Mouse (Mus musculus): Measurements from ENCODE around the gene Mrpl41.
"Not testable (repeated sequence)": the region's sequence is repeated elsewhere in the genome, so short reads cannot be mapped to it uniquely, and the experiment has no call there.

Mrpl41 gene

DNA sequence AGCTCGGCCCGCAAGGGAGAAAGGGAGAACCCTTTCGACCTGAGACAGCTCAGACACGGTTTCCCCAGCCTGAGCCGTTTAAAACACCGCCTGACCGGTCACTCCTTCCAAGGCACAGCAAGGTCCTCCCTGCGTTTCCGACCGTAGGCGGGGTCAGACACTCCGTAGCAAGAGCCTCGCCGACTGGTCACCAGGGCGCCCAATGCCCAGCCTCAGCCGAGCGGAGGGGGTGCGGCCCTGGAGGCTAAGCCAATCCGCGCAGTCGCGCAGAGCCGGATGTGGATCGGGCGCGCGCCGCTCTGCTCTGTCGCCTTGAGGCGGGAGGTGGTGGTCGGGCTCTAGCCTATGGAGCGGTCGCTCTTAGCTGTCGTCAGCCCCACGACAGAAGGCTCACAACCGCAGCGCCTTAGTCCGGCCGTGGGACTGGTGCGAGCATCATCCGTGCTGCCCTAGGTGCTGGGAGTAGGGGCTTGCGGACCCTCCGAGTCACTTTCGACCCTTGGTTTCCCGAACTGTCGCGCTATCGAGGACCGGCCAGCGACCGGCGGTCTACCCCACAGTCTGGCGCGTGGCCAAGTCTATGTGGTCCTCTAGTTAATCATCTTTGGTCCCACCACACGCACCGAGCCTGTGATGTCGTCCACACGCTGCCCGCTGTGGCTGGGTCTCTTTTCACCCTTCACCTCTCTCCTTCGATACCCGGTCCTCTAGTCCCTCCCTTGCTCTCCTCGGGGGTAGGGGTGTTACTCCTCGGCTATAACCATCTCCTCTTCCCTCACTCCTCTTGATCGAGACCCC, at the start of gene Mrpl41:
Gene Mrpl41 (minus strand): TSS at position 193 of the 798 bp plus-strand sequence.
- peak; percentile 90 to 97 for DNase-seq (ENCODE audit: low spot score in 2 of 2)

DNA sequence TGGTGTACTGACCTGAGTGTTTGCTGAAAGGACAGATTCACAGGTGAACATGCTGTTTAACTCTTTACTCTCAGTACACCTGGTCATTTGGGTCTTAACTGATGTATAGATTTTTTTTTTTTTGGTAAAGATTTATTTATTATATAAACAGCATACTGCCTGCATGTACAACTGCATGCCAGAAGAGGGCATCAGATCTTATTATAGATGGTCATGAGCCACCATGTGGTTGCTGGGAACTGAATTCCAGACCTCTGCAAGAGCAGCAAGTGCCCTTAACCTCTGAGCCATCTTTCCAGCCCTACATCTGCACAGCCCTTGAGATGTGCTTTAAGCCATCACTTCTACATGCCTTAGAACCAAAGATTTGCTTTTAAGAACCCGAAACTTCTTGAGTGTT, 47.8 kb upstream of the Mrpl41 start:
- DNase-seq (ENCODE audit: low spot score in 2 of 2) = no peak

DNA sequence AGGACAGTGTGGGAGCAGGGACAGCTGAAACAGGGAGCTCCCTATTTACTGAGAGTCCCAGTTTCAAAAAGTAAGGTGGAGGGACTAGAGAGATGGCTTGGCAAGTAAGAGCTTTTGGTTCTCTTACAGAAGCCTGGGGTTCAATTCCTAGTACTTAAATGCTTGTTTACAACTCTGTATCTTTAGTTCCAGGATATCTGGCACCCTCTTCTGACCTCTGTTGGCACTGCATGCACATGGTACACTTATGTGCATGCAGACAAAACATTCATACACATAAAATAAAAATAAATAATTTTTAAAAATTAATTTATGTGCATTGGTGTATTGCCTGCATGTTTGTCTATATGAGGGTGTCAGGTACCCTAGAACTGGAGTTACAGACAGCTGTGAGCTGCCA, 33.4 kb upstream of the Mrpl41 start:
- DNase-seq (ENCODE audit: low spot score in 2 of 2) = no peak

DNA sequence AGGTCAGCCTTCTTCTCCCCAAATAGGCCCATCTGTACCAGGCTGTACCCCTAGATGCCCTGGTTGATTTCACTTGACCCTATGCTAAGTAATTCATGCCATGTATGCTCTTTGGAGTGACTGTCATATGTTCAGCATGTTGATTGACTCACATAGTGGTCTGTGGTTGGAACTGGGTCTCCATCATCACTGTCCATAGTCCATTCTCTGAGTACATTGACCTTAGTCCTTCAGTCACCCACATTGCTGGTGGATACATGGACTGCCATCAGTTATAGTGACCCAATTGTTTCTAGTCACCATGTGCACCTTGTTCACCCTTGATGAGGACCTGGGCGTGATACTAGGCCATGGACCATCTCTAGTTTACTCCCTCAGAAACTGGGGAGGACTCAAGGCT, 31.9 kb upstream of the Mrpl41 start:
- no peak for DNase-seq (ENCODE audit: low spot score in 2 of 2)

DNA sequence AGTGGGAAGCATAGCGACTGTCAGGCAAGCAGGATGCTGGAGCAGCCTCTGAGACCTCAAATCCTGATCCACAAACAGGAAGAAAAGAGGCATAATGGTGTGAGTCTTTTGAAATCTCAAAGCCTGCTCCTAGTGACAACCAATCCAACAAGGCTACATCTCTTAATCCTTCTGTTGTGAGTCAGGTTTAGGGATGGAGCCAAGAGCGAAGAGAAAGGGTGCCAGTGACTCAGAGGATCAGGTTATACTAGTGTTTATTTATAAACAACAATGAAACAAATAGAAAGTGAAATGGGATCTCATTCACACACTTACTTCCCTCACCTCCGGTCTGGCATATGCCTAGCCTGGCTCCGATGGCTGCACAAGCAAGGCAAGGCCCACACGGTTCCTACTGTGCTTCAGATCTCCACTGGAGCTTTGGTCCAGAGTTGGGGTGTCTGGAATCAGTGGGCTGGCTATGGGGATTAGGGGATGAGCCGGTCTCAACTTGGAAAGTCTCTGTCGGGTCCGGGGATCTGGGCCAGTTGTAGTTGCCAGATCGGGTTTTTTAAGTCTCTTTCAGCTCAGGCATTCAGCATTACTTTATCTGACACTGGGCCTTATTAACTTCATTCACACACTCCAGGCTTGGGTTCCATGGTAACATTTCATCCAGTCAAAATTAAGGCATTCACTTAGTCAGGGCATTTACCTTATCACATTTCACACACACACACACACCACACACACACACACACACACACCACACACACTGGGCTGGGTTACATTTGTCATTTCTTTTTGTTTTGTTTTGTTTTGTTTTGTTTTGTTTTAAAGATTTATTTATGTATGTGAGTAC, 29.3 kb upstream of the Mrpl41 start:
- no peak for DNase-seq (ENCODE audit: low spot score in 2 of 2)

DNA sequence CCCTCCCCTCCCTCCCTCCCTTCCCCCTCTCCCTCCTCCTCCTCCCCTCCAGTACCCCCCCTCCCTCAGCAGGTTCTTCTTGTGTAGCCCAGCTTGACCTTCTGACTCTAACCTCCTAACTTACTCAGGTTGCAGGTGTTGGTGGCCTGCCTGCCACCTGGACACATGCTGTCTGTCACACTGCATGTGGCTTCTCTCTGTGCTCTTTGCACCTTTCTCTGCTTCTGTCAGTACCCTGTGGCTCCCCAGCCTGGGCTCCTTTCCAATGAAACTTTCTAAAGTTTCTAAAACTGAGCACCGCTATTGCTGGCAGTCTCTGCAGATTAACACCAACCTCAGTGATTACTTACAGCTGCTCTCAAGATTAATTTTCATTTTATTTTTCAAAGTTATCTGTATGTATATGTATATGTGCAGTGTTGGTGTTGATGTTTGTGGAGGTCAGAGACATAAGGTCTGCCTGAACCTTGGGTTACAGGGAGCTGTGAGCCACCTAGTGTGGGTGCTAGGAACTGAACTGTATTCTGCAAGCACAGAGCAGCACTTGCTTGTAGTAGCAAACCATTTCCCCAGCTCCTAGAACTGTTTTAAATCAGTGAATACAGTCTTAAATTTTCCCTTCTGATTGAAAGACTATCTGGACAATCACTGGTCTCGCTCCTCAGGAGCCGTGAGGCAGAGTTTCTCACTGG, 25.8 kb upstream of the Mrpl41 start:
- no peak for DNase-seq (ENCODE audit: low spot score in 2 of 2)

DNA sequence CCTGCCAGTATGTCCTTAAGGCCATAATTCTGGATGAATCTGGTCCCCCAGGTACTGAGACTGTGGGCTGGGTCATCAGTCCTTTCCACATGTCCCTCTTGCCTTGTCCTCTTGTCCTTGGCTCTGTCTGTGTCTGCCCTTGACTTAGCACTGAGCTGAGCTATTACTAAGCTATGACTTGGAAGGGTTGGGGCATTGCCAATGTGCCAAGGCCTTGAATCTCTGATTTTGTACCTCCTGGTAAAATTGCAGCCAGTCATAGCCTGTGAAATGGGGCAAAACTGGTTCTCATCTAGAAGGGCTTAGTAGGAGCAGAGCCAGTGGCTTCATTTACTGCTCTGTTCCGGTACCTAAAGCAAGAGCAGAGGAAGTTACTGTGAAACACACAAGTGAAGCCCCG, 21.6 kb upstream of the Mrpl41 start:
- DNase-seq (ENCODE audit: low spot score in 2 of 2) = no peak

DNA sequence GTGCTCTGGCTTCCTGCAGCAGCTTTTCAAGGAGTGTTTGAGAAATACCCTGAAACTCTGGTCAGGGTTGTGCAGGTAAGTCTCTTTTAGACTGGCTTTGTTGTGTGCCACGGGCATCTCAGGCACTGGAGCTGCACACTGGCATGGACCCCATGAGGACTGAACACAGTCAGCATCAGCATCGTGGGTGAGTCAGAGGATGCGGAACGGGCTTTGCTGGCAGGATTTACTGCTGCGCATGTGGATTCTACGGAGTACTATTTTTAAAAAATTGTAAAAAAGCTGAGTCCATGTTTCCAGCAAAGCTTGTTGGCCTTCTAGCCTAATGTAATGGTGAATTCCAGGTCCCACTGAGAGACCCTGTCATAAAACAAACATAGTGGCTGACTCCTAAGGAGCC, 20.4 kb upstream of the Mrpl41 start:
- no peak for DNase-seq (ENCODE audit: low spot score in 2 of 2)

DNA sequence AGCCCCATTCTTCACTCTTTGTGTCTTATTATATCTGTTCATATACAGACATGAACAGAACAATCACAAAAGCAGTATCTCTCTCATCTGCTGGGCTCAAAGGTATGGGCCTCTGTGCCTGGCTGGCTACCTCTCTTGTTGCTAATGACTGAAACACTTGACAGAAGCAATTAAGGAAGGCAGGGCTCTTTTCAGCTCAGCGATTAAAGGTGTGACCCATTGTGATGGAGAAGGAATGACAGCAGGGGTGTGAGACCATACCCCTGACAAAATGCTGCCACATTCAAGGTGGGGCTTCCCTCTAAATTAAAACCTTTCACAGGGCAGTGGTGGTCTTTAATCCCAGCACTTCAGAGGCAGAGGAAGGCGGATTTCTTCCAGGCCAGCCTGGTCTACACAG, 12.9 kb upstream of the Mrpl41 start:
- DNase-seq (ENCODE audit: low spot score in 2 of 2) = no peak

DNA sequence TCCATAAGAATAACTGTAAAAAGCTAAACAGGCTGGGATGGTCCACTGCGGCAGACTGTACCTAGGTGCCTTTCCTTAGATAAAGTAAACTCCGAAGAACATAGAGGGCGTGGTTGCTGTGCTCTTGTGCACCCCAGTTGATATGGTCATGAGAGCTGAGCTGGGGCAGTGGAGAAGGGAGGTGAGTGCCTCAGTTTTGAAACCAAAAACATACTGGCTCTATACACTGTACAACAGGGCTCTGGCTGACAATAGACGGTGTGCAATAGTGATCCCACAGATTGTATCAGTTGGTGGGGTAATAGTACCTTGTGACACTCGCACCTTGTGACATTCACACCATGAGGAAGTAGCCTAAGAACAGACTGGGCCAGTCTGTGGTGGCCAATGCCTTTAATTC, 2.1 kb upstream of the Mrpl41 start:
- no peak for DNase-seq (ENCODE audit: low spot score in 2 of 2)

DNA sequence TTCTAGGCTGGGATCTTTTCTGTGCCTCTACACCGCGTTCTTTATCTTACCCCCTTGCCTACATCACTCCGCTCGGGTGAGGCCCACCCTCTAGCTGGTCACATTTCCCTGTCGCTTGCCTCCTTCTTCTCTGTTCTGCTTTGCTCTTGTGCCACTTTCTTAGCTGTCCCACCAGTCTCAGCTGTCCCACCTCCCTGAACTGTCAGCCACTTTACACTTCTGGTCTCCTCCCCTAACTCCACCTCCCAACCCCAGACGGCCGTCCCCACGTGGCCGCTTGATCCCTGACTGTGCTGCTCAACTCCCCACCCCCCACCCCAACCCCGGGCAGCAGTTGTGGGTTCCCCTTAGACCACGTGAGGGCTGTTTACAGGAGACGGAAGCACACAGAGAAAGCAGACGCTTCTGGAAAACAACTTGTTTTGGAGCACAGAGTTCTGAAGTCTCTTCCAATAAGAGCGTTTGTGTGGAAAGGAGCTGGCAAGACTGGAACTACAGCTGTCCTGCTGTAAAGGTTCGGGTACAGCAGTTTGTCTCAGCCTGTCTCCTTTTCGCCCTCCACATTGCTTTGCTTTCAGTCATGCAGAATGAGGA, 903 bp upstream of the Mrpl41 start, which contains the start of gene Pnpla7:
Gene Pnpla7 (plus strand): TSS at position 330 of the 594 bp plus-strand sequence.
- DNase-seq (ENCODE audit: low spot score in 2 of 2) = peak; percentile 55 to 82

DNA sequence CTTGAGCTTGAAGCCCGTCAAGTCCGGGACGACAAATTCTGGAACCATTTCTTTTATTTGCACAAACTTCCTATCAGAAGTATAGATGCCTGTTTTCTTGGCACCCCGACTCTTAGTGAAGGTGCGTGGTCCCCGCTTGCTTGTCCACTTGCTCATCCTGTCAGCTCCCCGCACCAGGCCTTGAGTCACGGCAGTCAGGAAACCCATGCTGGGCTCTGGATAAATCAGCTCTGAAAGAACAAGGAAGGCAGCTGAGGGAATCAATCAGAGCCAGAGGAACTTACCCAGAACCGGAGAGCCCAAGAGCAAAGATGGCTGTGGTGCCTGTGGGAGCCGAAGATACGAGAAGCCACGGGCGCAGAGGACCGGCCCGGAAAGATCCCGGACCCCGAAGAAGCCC, 446 bp downstream of the Mrpl41 start:
- not testable (repeated sequence) for DNase-seq (ENCODE audit: low spot score in 2 of 2)

DNA sequence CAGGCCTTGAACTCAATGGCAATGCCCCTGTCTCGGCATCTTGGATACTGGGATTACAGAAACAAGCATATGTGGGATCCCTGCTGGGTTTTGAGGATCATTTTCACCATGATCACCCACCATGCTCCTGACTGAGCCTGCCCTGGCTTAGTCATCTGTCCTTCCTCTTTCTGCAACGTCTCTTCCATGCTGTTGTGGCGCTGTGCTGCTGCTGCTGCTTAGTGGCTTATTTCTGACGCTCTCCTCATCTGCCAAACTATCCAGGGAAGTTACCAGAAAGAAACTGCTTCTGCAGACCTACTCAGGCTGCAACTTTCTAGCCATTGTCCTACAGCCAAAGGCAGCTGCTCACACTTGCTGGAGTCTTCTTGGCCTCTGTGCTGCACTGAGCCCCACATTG, 4.5 kb downstream of the Mrpl41 start:
- no peak for DNase-seq (ENCODE audit: low spot score in 2 of 2)

DNA sequence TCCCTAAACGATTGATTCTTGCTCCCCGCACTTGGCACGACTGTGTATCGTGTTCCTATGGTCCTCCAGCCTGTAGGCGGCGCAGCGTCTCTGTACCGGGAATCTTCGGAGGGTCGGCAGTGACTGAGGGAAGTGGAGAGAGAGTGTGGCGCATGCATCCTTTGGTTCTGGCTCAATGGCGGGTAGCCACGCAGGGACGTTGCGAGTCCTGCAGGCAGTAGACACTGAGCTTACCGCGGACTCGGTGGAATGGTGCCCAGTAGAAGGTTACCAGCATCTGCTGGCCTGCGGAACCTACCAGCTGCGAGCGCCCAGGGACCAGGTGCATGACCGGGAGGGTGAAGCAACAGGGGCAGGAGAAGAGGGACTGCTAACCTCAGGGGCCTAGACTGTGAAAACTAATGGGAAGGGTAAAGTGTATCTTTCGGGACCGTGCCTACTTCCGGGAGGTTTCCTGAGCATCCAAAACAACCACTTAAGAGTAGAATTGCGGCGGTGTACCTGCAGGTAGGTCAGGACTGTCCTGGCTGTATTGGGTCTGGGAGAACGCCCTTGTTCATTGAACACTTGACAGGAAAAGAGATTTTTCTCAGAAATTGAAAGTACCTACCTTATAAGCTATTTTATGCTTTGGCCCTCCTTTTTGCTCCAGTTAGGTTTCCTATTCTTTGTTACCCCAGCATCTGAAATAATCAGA, 12.4 kb downstream of the Mrpl41 start, which contains the start of gene Dph7:
Gene Dph7 (plus strand): TSS at position 97 of the 697 bp plus-strand sequence.
- DNase-seq (ENCODE audit: low spot score in 2 of 2) = peak; percentile 78 to 84

DNA sequence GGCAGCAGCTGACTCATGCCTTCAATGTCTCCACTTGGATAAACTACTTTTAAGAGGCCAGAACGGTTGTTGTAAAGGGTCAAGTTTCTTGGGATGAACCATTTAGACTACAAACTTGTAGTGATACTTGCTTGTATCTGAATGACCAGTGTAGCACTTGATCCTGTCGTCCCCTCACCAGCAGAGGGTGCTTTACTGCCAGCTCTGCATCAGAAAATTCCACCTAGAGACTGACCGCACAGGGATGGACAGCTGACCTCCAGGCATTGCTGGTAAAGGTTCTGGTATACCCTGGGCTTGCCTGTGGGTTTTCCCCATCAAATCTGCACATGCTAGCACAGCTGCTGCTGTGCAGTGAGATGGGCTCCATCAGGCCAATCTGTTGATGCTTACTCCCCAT, 14.0 kb downstream of the Mrpl41 start:
- DNase-seq (ENCODE audit: low spot score in 2 of 2) = peak in 1 of 2 experiments; percentile 5

DNA sequence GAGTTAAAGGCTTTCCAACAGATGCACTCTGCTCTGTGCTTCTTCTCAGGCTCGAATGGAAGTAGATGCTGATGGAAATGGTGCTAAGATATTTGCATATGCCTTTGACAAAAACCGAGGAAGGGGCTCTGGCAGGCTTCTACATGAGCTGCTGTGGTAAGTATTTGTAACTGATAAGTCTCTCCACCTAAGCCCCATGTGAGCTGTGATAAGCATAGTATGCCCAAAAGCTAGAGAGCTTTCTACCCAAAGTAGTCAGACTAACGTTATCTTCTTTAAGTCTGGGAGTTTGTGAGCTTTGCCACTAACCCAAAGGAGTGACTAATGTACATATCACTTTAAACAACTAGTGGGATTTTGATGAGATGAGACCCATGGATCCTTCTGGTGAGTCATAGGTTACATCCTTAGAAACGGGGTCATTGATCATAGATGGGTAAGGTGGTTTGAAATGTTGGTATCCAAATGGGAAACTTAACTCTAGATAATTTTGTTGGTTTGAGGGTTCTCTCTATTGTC, 22.3 kb downstream of the Mrpl41 start:
- no peak for DNase-seq (ENCODE audit: low spot score in 2 of 2)

DNA sequence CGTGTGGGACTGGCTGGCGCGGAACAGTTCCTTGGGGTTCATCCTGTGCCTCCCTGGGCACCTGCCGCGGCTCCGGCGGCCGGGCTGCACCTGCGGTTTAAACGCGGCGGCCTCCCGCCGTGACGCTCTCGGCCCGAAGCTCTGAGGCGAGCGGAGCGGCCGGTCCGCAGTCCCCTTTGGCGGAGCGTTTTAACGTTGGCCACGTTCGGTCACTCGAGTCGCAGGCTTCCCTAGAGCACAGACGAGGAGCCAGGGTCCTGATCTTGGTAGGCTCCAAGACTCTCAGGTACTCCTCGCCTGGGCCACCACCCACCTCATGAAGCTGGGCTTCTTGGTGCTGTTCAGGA, 24.7 kb downstream of the Mrpl41 start:
- DNase-seq (ENCODE audit: low spot score in 2 of 2) = no peak

DNA sequence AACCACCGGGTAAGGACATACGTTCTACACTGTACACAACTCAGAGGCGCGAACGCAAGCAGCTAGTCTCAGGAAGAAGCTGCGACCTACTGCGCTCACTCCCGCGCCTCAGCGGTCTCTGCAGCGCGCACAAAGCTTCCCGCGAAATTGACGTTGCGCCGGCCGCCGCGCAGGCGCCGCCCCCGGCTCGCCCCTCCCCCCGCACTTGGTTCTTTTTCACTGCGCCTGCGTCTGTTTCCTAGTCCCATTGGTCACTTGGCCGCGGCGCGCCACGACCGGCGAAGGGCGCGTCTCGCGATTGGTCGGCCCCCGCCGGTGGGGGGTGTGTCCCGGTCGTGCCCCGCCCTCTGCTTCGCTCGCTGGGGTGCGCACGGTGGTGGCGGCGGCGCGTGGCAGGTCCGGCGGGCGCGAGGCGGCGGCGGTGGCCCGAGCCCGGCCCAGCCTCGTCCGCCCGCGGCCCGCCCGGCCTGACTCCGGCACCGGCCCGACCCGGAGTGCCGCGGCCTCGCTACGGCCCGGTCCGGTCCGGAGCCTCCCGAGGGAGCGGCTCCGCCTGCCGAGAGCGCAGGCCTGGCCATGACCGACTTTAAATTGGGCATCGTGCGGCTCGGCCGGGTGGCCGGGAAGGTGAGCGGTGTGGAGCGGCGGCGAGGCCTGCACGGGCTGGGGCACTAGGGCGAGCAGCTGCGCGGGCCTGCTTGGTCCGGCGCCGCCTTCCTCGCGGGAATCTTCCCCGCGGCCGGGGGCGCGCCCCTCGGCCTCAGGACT, 25.3 kb downstream of the Mrpl41 start, which contains the start of gene Zmynd19:
Gene Zmynd19 (plus strand): TSS at position 372 of the 768 bp plus-strand sequence.
- DNase-seq (ENCODE audit: low spot score in 2 of 2) = peak; percentile 98

DNA sequence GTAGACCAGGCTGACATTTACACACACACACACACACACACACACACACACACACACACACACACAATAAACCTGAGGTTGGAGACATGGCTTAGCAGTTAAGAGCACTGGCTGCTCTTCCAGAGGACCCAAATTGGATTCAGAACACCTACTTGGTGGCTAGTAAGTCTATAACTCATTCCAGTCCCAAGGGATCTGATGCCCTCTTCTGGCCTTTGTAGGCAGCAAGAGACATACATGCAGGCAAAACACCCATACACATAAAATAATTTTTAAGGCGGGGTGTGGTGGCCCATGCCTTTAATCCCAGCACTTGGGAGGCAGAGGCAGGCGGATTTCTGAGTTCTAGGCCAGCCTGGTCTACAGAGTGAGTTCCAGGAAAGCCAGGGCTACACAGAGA, 30.6 kb downstream of the Mrpl41 start:
- DNase-seq (ENCODE audit: low spot score in 2 of 2) = not testable (repeated sequence)

DNA sequence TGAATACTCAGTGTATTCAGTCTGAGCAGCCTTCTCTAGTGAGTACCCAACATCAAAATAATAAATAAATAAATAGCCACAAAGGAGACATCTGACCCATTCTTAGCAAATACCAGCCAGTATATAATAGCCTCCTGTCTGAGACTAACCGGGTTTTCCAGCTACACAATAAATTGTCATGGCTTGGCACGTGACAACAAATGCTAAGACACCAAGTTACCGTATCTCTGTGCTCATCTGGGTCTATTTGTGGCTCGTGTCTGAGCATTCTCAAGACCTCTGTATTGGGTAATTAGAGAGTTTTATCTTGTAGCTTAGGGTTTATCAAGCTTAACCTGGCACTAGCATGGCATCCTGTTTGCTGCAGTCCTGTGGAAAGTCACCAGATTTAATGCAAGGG, 32.8 kb downstream of the Mrpl41 start:
- no peak for DNase-seq (ENCODE audit: low spot score in 2 of 2)

Measured in urinary bladder, postnatal 36 days (tissue).